Mouse (Mus musculus): Measurements from ENCODE around the gene Rev1.

DNA sequence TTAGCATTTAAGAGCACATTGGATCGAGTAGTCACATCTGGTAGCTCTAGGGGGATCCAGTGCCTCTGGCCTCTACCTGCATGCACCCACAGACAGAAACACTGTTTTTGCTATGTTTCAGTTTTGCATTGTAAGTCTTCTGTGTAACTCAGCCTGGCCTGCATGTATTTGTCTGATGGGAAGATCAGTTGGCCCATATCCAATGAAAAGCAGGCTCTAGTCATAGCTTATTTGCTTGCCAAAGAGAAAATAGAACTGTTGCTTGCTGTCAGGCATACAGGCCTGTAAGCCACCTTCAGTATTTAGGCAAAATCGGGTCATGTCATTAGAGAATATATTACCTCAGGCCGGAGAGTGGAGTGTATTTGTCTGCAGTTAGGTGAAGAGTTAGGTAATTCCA lies 81.5 kb downstream of the Rev1 start:
- TF ChIP-seq CTCF (IDR thresholded peaks at IDR 0.05; ENCODE audit: low read depth) (no peak), EP300 (IDR thresholded peaks at IDR 0.05; ENCODE audit: low read depth) (no peak)
